Mouse (Mus musculus) gonadal fat pad, adult 2 months (tissue): ENCODE data around the gene 2210017I01Rik. TPM values are rescaled to one million over a fixed set of nuclear protein-coding genes. Genes with fewer than 3 reads are reported as not detected.

Source experiments
- DNase-seq: peaks from one replicate; pipeline ENCODE4 v3.0.0-alpha.2; 2012; ENCODE audit warnings: low read depth
- polyA plus RNA-seq: library from polyadenylated mRNA; depleted of rRNA; stranded (reverse); fragments of >200 nt; gene quantifications from 2 replicates; pipeline ENCODE4 v1.2.3, GENCODE M21; 2012; rRNA removed

2210017I01Rik gene
- not detected in 2 replicates for polyA plus RNA-seq

- DNase-seq, result no peak
Observed at GRCm38 (mm10) chr3:92607392-92607791, at the start of gene 2210017I01Rik. TSS of gene 2210017I01Rik (minus strand) at chr3:92607492.

DNA sequence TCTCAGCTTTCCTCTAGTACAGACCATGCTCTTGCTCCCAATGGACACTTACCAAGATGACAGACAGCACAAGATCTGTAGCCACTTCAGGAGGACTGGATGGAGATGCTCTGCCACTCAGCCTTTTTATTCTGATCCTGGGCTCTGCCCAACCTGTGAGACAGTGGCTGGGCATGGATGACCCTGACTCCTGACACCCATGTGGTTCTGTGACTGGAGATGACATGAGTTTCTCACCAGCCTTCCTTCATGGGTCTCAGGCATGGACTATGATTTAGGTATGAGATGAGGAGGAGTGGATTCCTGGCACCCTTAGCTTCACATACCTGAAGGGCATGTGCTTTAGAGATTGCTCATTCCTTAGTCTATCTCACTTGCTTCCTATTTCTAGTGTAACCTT is 49.5 kb upstream of the 2210017I01Rik start, which contains the start of gene Lce1b:
Gene Lce1b (minus strand): TSS at position 101 of the 400 bp plus-strand sequence.
- DNase-seq, result no peak

GRCm38 (mm10) chr3:92648207-92648606 is 40.9 kb upstream of the 2210017I01Rik start, which contains the start of gene Lce1a1:
TSS of gene Lce1a1 (minus strand) at chr3:92648307.
- DNase-seq, result no peak

GRCm38 (mm10) chr3:92639854-92640253 is 32.6 kb upstream of the 2210017I01Rik start:
- no peak for DNase-seq

GRCm38 (mm10) chr3:92638653-92638991 is 31.3 kb upstream of the 2210017I01Rik start:
- DNase-seq, result no peak

- DNase-seq, result no peak
Observed at GRCm38 (mm10) chr3:92637745-92638652, 30.7 kb upstream of the 2210017I01Rik start.

- DNase-seq, result no peak
Observed at GRCm38 (mm10) chr3:92621560-92621959, 14.3 kb upstream of the 2210017I01Rik start, which contains the start of gene Lce6a. TSS of gene Lce6a (minus strand) at chr3:92621660.

GRCm38 (mm10) chr3:92609804-92610203 is 2.5 kb upstream of the 2210017I01Rik start:
- peak; percentile 79 for DNase-seq

GRCm38 (mm10) chr3:92602169-92602568 is 5.1 kb downstream of the 2210017I01Rik start:
- DNase-seq, result no peak

DNA sequence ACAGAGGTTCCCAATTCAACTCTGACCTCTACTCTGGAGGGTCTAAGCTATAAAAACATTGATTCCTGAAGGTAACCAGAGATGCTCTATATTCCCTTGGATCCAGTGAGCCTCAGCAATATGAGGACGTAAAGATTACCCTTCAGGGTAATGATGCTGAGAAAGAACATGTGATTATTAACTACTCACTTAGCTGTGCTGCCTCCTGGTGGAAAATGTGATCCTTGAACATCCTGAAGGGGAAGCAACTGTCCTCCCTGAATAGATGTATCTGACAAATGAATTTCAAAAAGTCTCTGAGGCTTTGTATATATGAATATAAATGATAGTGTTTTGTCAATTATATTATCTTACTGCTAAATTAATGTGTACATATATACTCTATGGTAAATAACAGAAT is 6.8 kb downstream of the 2210017I01Rik start:
- no peak for DNase-seq

DNA sequence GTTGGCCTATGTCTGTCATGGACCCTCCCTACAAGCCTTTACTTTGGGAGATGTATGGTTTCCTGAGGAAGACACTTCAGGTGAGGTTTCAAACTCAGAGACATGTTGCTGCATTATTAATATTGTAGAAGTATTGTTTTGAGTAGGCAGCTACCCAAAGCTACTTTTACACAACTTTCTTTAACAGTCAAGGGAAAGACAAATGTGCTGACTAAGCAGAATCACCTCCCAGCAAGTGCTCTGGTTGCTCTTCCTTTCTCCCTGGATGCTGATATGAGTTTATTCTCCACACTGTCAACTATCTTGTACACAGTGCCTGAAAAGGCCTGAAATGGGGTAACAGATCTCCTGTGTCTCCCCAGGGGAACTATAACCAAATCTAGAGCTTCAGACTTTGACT is 7.3 kb downstream of the 2210017I01Rik start:
- DNase-seq, result no peak

- peak; percentile 58 for DNase-seq
Observed at GRCm38 (mm10) chr3:92598429-92598828, 8.9 kb downstream of the 2210017I01Rik start.

GRCm38 (mm10) chr3:92588858-92589257 is 18.4 kb downstream of the 2210017I01Rik start, which contains the start of gene Smcp:
TSS of gene Smcp (minus strand) at chr3:92588997.
- DNase-seq, result no peak

GRCm38 (mm10) chr3:92587190-92587589 is 20.1 kb downstream of the 2210017I01Rik start:
- DNase-seq, result no peak

GRCm38 (mm10) chr3:92585055-92585454 is 22.2 kb downstream of the 2210017I01Rik start:
- no peak for DNase-seq

DNA sequence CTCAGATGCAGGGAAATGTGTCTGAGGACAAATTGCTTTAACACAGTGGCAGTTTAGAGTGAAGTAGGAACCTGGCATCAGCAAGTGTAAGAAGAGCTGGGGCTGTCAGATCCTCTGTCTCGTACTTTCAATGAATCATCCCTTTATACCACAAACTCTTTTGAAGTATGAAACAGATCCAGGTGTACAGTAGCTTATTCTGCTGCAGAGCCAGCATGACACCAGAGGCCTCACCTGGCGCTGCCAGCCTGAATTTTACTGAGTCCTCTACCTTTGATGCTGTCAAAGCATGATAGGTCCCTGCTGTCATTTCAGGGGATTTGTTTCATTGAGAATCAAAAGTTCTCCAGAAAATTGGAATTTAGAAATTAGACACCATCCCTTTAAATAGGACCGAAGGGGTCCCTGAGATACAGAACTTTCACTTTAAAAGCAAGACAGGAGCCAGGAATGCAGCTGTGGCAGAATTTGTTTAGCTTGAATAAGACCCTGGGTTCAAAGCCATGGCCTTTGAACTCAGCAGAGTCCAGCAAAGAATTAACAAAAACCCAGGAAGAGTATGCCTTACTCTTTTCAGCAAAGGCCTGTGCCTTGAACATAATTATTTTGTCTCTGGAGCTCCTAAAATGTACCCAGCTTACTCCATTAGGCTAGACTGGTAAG is 24.0 kb downstream of the 2210017I01Rik start:
- DNase-seq, result no peak

DNA sequence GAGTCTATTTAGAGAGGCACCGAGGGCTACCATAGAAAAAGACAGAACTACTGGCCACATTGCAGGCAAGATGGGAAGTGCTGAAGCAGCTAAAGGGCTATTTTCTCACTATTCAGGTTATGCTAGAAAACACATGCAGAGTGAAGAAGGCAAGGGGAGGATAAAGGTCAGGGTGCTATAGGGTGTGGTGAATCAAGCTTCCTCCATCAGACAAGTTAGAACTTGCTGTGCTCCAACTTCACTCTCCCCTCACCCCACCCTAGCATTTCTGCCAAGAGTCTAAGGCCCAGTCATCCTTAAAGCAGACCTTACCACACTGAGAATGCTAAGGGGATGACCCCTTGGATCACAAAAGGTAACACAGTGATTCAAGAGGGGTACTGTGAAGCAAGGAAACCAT is 27.8 kb downstream of the 2210017I01Rik start:
- no peak for DNase-seq

GRCm38 (mm10) chr3:92578652-92579413 is 28.5 kb downstream of the 2210017I01Rik start:
- no peak for DNase-seq

- DNase-seq, result no peak
Observed at GRCm38 (mm10) chr3:92573449-92574041, 33.7 kb downstream of the 2210017I01Rik start, which contains the start of gene Ivl. TSS of gene Ivl (minus strand) at chr3:92573735.

- no peak for DNase-seq
Observed at GRCm38 (mm10) chr3:92572514-92573155, 34.7 kb downstream of the 2210017I01Rik start.

DNA sequence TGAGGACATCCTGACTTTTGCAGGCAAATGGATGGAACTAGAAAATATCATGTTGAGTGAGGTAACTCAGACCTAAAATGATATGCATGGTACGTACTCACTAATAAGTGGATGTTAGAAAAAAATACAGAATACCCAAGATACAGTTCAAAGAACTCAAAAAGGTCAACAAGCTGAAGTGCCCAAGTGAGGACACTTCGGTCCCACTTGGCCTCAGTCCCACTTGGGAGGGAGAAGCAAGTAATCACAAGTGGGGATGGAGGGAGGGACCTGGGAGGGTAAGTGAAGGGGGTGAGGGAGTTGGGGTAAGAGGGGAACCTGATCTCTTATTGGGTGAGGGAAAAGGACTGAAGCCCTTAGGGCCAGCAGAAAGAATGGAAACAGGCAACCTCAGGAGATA is 38.5 kb downstream of the 2210017I01Rik start:
- no peak for DNase-seq
